Mouse (Mus musculus) cerebellum, postnatal 25 days (tissue): ENCODE data around the gene Rasgrf1.
"Not testable (repeated sequence)": the region's sequence is repeated elsewhere in the genome, so short reads cannot be mapped to it uniquely, and the experiment has no call there.

Source experiments
- DNase-seq, 2 experiments: peaks; one replicate each; pipeline ENCODE4 v3.0.0; 2021; ENCODE audit warnings: mixed read lengths in 2 of 2

Gene Rasgrf1

DNA sequence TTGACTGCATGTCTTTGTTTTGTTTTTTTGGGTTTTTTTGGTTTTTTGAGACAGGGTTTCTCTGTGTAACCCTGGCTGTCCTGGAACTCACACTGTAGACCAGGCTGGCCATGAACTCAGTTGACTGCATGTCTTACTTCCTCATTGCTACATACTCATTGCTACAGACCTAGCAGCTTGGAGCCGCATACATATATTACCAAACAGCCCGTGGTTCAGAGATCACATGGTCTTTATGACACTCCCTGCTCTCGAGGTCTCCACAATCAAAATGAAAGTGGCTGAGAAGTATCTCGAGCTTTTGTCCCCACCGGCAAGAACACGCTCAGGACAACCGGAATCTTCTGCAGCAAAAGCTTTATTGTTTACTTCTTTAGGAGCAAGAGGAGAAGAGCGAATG, 133.2 kb downstream of the Rasgrf1 start:
- DNase-seq, result not testable (repeated sequence)

- no peak for DNase-seq
Observed at GRCm38 (mm10) chr9:90045191-90045590, 135.5 kb downstream of the Rasgrf1 start.

DNA sequence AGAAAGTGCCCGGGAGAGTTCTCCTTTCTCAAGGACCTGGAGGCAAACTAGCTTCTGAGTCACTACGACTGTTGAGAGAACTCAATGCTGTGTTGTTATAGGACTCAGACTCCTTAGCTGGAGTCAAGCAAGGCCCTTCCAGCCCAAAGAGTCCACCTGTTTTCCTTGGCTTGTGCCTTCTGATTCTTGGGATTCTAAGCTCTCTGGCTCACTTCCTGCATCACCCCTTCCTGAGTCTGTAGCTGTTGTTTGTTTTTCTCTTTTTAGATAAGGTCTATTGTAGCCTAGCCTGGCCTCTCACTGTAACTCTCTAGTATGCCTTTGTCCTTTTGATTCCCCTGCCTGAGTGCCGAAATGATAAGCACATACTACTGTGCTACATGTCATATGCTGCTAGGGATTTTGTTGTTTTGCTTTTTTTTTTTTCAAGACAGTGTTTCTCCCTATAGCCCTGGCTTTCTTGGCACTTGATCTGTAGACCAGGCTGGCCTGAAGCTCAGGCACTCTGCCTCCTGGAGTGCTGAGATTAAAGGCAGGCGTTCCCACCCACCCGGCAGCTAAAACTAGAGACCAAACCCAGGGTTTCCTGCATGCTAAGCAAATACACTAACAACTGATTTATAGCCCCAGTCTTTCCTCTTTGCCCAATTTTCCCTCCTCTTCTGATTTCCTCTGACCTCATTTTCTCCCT, 138.4 kb downstream of the Rasgrf1 start:
- DNase-seq, result no peak

DNA sequence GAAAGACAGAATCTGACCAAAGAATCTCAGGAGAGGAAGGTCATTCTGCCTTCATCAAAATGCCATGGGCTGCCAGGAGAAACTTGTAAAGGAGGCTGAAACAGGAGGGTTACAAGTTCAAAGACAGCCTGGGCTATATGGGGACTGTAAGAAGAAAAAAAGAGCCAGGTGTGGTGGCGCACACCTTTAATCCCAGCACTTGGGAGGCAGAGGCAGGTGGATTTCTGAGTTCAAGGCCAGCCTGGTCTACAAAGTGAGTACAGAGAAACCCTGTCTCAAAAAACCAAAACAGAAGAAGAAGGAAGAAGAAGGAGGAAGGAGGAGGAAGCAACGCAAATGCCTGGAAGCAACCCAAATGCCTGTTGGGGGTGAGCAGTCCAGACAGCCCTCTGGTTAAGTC, 144.1 kb downstream of the Rasgrf1 start, which contains the start of gene Ctsh:
TSS of gene Ctsh (plus strand) at position 301 of the 400 bp plus-strand sequence.
- DNase-seq, result no peak

- DNase-seq, result peak; percentile 7 to 31
Observed at GRCm38 (mm10) chr9:90054371-90055145, 144.8 kb downstream of the Rasgrf1 start.

- no peak for DNase-seq
Observed at GRCm38 (mm10) chr9:90055409-90055808, 145.7 kb downstream of the Rasgrf1 start.

DNA sequence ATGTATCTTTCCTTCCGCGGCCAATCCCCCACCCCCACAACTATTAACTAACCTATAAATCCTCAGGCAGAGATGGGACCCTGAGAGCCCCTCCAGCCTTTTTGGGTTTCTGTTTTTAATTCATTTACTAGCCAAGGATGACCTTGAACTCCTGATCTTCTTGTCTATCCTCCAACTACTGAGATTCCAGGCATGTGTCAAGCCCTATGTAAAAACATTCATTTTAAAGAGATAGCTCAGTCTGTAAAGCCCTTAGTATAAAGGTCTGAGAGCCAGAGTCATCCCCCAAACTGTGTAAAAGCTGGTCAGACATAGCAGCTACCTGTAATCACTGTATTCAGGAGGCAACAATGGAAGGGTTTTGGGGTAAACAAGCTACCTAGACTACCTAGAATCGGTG, 146.2 kb downstream of the Rasgrf1 start:
- DNase-seq, result no peak

DNA sequence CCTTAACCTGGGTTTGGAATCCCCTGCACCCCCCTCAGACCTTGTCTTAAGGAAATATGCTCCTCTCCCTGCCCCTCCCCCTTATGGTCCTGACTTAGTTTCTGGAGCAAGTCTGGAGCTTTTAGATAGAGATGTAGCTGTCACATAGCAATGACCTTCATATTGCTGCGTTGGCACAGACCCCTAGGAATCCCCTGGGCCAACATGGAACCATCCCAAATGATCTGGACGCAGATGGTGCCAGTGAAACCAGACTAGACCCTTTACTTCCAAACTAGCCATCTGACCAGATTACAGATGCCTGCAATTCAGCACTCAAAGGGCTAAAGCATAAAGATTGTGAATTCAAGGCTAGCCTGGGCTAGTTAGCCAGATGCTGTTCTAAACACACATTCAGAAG, 147.0 kb downstream of the Rasgrf1 start:
- DNase-seq, result no peak

GRCm38 (mm10) chr9:90059828-90060573, 150.3 kb downstream of the Rasgrf1 start:
- DNase-seq, result no peak

GRCm38 (mm10) chr9:90060574-90060875, 150.8 kb downstream of the Rasgrf1 start:
- DNase-seq, result no peak

DNA sequence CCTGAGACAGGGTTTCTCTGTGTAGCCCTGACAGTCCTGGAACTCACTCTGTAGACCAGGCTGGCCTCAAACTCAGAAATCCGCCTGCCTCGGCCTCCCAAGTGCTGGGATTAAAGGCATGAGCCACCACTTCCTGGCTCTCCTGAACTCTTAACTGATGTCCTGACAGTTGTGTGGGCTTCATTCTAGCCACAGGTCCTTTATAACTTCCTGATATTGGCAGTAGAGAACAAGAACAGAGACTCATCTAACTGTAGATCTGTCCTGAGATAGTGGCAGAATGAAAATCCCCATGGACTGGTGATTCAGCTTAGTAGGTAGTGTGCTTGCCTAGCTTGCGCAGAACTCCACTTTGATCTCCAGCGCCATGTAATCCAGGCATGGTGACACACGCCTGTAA, 151.2 kb downstream of the Rasgrf1 start:
- not testable (repeated sequence) for DNase-seq

- DNase-seq, result no peak
Observed at GRCm38 (mm10) chr9:90067341-90067740, 157.6 kb downstream of the Rasgrf1 start.

DNA sequence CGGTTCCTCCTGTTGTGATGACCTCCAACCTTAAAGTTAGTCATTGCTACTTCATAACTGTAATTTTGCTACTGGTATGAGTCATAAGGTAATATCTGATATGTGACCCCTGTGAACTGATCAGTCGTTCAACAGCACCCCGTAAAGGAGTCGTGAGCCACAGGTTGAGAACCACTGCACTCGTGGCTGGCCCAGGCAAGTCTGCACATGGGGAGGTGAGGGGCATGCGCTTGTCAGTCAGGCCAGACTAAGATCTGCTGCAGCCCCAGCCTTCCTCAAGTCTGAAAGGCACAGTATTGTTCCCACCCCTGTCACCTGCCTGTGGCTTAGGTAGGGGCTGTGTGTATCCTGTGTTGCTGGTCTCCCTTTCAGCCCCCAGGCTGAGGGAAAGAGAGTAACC, 159.1 kb downstream of the Rasgrf1 start:
- DNase-seq, result no peak

DNA sequence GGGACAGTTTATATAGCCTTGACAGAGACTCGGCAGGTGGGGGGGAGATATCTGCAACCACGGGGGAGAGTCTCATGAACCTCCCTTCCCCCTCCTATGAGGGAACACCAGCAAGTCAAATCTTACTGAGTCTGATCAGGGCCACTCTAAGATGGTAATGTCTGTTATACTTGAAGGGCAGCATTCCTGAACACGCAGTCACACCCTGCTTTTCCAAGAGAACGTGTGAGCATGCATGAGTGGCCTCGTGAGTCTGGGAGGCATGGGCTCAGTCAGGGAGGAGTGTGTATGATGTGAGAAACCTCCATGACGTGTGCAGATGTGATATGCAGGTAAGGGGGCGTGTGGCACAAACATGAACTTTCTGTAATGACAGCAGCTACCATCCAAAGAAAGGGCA, 159.8 kb downstream of the Rasgrf1 start:
- DNase-seq, result no peak

- no peak for DNase-seq
Observed at GRCm38 (mm10) chr9:90070174-90070573, 160.5 kb downstream of the Rasgrf1 start.

- no peak for DNase-seq
Observed at GRCm38 (mm10) chr9:90075336-90075735, 165.6 kb downstream of the Rasgrf1 start.

DNA sequence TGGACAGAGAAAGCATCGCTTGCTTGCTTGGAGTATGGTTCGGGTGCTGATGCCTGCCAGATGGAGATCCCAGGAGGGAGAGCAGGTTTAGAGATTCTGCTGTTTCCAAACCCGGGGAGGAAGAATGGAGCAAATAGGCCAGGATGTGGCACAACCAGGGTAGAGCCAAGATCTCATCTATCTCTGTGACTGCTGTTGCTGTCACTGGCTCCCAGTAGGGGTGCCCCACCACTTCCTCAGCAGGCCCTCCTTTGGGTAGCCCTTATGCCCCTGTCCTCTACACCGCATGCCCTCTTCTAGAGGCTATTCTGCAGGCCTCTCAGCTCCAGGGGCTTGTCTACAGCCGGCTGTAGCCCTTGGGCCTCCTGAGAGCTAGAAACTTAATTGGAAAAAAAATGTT, 166.4 kb downstream of the Rasgrf1 start:
- no peak for DNase-seq
